Mouse (Mus musculus) thymus, adult 18-20 months (tissue): ENCODE results near the gene Nos1ap.

Experiments used
- DNase-seq, 2 experiments: peaks; one replicate each; pipeline ENCODE4 v3.0.0; 2022; ENCODE audit warnings: mixed read lengths in 2 of 2

Gene Nos1ap

DNA sequence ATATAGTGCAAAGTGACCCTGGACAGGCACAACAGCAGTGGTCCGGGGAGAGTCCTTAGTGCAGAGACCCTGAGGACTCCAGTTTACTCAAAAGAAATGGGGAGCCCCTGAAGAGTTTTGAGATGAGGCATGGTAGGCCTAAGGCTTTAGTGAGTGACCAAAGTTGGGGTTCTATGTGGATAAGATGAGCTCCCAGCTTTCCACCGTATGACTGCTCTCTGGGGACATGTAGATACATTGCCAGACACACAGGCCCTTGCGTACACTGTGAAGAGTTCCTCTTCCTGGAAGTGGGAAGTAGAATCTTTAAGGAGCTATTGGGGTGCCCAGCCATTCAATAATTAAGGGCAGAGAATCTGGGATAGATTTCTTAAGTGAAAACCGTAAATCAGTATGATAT, 90.2 kb downstream of the Nos1ap start:
- DNase-seq = no peak

- DNase-seq = no peak
These were observed 91.0 kb downstream of the Nos1ap start for GRCm38 (mm10) chr1:170498645-170499044.

DNA sequence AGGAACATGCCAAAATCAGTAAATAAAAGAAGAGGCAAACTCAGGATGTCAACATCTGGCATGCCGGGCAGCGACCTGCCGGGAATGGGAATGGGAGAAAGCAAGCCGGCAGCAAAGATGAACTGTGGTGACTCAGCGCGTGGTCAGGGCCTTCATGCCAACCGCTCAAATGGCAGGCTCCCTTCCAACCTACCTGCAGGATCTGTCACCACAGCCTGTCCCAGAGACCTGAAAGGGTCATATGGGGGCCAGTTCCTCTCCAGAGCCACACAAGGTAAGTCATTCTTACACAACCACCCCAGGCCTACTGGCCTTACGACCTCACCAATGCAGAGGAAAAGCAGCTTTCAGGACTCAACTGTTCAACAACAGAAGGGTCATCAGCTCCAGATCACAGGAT, 93.4 kb downstream of the Nos1ap start:
- no peak for DNase-seq

DNA sequence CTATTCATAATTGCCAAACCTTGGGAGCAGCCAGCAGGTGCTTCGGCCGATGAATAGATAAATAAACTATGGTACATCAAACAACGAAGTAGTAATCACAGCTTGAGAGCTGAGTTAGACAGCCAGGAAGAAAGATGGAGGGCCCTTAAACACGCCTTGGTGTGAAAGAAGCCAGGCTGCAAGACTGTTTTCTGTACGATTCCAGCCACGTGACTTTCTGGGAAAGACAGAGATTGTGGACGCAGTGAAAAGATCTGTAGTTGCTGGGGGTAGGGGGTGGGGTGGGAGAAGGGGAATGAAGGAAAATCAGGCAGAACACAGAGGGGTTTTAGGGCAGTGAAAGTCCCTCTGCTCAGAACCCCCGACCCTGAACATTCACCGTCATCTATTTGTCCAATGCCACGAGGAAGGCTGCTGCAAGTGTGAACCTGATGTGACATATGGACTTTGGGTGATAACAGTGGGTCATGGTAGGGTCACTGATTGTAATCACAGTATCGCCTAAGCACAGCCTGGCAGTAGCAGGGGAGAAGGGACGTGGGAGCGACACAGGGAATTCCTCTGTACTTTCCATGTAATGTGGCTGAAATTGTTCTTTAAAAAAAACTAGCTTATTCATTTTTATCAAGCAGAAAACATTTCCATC, 94.0 kb downstream of the Nos1ap start:
- DNase-seq = no peak

- DNase-seq = no peak
These were observed 97.1 kb downstream of the Nos1ap start for GRCm38 (mm10) chr1:170492527-170492926.

DNA sequence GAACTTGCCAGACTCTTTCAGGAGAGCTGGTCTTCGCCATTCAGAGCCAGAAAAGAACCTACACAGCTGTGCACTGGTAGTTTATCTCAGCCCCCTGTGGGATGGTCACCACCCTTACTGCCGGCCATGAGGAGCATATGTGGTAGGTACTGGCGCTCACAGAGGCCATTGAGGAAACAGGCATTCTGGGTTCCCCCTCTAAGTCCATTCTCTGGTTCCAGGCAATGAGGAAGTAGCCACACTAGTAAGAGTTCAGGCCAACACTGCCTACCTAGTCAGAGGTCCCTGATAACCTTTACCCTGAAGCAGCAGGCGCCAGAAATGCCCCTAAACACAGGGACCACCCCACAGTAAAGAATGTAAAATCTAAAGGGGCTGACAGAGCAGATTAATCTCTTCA, 97.6 kb downstream of the Nos1ap start:
- no peak for DNase-seq

DNA sequence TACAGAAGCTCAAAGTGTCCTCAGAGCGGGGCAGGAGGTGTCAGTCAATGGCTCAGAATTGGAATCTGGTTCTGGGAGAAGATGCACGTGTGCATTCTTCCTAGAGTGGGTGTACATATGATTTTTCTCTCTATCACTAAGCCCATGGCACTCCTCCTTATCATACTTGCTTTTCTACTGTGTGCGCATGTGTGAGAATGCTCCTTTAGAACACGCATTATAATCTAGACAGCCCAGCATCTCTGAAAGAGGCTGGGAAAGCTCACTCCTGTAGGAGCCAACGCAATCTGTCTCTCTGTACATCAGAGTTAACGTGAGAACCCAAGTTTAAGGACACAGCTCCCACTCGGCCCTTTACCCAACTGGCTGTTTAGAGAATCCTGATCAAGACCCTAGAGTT, 99.7 kb downstream of the Nos1ap start:
- no peak for DNase-seq

- DNase-seq = no peak
These were observed 100.2 kb downstream of the Nos1ap start for GRCm38 (mm10) chr1:170489450-170489849.

GRCm38 (mm10) chr1:170485119-170485518, 104.5 kb downstream of the Nos1ap start:
- no peak for DNase-seq

DNA sequence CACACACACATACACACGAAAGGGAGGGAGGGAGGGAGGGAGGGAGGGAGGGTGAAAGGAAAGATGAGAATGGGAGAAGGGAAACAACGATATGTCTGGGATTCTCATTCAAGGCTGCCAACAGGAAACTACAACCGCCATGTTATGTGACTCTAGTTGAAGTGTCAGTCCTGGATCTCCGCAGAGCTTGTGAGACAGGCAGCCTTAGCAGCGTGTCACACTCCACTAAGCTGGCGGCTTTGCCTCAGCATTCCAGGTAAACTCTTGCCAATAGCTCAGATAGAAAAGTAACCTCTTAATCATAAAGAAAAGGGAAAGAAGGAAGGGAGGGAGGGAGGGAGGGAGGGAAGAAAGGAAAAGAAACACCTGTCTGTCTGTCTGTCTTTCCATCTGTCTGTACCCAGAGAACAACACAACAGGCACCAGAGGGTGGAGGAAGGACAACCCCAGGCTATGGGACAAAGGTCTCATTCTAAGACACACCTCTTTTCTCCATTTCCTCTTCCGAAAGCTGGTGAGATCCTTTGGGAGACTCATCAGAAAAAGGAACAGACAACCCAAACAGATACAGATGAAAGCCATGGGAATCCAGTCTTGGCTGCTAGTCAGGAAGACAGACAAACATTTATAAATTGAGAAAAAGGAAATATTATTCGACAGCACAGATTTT, 107.3 kb downstream of the Nos1ap start:
- DNase-seq = no peak

DNA sequence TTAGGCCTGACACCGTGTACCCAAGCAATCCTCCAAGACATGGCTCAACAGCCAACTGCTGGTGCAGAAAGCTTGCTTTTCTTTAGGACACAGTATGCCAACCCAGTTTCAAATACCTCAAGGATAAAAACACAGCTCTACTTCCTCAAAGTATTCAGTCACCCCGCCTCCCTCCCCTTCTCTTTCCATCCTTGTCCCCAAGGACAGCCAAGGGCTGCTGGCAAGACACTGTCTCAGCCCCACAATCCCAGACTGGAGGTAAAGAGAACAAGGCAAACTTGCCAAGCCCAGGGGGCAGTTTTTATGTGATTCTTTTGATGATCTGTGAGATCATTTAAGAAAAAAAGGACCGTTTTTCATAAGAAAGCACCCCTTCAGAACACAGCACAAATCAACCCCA, 108.6 kb downstream of the Nos1ap start:
- DNase-seq = no peak

DNA sequence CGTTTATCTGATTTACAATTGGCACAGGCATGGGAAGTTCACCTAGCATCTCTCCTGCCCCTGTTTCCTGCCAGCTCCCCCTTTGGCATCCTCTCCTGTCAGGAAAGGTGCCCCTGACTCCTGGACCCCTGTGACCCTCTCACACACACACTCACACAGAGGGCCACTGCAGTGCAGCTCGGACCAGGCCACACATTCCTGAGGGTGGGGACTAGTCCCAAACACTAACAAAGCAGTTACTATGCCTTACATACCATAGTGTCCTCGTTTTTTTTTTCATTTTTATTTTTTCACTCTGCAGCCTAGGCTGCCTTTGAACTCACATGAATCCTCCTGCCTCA, 110.2 kb downstream of the Nos1ap start:
- no peak for DNase-seq

DNA sequence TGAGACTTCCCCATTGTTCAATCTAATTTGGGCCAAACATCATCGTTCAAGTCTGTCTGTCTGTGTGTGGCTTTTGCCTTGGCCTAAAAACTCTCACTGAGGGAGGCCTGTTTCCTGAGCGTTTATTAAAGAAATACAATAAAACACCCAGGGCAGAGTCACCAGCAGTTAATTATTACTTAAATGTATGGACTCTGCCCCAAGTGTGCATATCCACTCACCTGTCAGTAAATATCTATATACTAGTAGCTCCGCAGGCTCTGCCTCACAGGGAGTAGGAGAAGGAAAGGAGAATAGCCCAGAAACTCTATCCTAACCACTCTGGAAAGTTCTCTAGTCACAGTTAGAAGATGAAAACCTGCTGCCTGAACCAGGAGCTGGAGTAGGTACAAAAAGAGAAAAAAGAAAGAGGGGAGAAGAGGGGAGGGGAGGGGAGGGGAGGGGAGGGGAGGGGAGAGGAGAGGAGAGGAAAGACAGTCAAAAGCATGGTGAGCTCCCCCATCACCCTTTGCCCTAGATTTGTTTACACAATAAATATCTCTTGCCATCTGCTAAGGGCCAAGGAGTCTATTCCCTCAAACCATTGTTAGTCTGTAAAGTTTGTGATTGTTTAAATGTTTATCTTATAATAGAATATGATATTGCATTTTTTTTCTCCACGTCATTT, 110.7 kb downstream of the Nos1ap start:
- no peak for DNase-seq

DNA sequence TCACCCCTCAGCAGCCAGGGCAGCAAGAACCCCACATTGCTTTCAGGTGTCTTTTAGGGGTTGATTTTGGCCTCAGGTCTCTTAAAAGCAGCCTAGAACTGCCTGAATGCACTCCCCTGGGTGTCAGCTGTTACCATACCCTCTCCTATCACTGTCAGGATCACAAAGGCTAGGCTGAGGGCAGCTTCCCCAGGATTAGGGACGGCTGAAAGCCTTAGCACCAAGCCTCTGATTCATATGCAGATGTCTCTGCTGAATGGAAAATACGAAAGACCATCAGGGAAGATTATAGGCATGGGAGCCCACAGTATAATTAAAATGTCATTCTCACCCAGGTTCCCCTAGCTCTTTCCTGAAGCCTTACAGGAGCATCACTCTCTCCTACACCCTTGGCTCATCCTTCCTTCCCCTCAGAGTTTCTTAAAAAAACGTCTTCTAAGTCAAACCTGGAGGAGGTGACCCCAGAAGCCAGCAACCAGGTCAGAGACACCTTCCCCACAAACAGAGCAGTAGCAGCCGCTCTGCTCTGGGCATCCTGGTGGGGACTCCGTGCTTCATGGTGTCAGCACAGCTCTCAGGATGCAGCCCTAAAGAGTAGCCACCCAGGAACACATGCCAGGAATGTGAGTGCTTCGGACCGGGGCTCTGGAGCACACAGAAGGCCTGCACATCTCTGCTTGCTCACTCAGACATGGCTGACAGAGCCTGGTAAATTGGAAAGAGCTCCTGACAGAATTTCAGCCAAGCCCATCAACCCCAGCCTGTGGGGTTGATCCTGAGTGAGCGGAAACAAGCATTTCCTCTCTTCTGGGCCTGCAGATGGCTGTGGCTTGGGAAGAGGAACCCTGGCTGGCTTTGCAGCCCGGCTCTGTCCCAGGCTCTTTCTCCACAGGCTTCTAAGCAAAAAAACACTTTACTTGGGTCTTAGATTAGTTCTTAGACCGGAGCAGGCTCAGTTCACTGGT, 111.7 kb downstream of the Nos1ap start:
- DNase-seq = no peak

GRCm38 (mm10) chr1:170473460-170473859, 116.2 kb downstream of the Nos1ap start:
- no peak for DNase-seq

- DNase-seq = no peak
These were observed 116.8 kb downstream of the Nos1ap start for GRCm38 (mm10) chr1:170472861-170473260.

DNA sequence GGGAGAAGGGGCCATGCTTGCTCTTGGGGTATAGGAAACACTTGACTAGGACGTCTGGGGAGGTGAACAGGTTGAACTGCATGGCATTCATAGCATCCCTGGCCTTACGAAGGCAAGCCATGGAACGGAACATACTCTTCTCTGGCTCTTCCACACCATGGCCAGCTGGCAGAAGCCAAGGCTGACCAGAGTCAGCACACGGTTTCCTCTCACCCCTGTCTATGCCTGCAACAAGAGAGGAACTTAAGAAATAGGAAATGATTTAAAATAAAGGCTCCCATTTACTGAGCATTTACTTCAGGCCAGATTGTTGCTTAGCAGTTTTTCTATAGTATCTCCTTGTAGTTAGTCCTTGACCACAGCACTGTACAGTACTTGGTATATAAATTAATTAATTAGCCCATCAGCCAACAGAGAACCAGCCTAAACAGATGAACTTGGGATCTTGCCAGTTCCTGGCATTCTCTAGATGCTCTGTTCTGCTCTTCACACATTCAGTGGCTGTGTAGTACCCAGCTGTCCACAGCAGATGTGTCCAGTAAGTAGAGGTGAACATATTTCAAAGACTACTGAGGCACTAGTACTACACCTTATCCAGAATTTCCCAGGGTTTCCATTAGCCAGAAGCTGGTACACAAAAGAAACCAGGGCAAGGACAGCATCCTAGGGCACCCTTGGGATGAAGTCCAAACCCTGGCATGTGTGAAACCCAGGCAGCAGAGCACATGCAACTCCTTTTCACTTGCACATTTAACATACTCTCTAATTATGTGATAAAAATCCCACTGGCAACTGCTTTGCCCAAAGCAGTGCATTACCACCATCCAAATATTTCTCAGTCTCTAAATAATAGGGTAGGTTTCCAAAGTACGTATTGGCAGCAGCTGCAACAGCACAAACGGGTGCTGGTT, 123.3 kb downstream of the Nos1ap start:
- DNase-seq = no peak

GRCm38 (mm10) chr1:170462140-170462539, 127.5 kb downstream of the Nos1ap start:
- no peak for DNase-seq

DNA sequence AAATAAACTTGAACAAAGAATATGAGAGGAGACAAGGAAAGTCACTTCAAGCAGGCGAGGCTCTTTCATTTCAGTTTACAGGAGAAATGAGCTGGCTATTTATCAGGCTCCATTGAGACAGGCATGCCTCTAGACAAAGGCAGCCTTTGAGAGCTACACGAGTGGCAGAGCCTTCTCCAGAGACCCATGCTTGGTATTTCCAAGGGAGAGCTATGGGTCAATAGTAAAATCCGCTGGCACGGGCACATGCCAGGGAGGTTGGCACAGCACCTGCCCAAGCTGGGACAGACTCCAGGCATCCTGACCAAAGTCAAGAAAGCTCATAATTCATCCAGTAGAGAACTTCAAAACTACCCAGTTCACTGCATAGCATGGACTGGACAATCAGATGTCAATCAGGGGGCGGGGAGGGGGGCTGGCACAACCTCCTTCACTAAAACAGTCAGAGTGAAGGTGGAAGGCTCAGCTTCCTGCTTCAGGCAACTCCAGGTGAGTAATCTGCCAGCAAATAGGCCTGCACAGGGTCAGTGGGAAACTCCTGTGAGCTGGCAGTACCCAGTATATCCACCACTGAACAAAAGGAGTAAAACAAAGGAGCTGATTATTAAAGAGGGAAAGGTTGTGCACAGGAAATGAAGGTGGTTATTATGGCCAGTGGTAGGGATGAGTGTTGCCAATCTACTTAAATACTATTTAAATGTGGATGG, 129.6 kb downstream of the Nos1ap start:
- no peak for DNase-seq

GRCm38 (mm10) chr1:170457673-170458072, 132.0 kb downstream of the Nos1ap start:
- no peak for DNase-seq

GRCm38 (mm10) chr1:170455910-170456700, 133.6 kb downstream of the Nos1ap start:
- DNase-seq = no peak
